14 mouse cellular contexts compared by ENCODE assay signal in genomic region chr5:27767948-27768347, GRCm38 (mm10). TPM values are rescaled to one million over a fixed set of nuclear protein-coding genes. Genes with fewer than 3 reads are reported as not detected.
DNase-seq lines count a peak whose midpoint lies in the region; ATAC-seq and TF ChIP-seq lines count a peak whose summit lies in the region.
"Had no signal": no experiment of that assay in that cellular context is flagged by ENCODE, and none has a peak within 500 bp of the region (broad histone marks: within the 10 kb centered on the region; RNA-seq: fewer than 3 reads in every experiment).

No protein-coding gene starts in this region.

- H3K4me1 ChIP-seq in embryonic facial prominence, embryonic 14.5 days (ENCODE audit: control insufficient read depth, insufficient read depth, low read length), result no peaks in the 10 kb centered on the region
- no peaks in the 10 kb centered on the region for H3K4me1 ChIP-seq in embryonic facial prominence, embryonic 10.5 days
- H3K4me1 ChIP-seq in CH12.LX (ENCODE audit: control insufficient read depth in 1 of 2, insufficient read depth in 2 of 2), result peaks cover 15 to 29% of the 10 kb centered on the region in 2 experiments
- peaks cover 15% of the 10 kb centered on the region for H3K4me1 ChIP-seq in hindbrain, embryonic 10.5 days (replicated peaks)
- H3K4me1 ChIP-seq in midbrain, embryonic 11.5 days (ENCODE audit: control insufficient read depth, insufficient read depth, low read length), result no peaks in the 10 kb centered on the region
- H3K4me1 ChIP-seq in liver, embryonic 11.5 days (replicated peaks; ENCODE audit: control insufficient read depth, insufficient read depth, low read length), result no peaks in the 10 kb centered on the region
- H3K4me1 ChIP-seq: limb, embryonic 12.5 days had no signal

- ATAC-seq in embryonic facial prominence, embryonic 14.5 days (ENCODE audit: low read depth), result no peak
- ATAC-seq in midbrain, embryonic 11.5 days (ENCODE audit: low FRiP score), result peak; percentile 66; the same call in 1 of the 2 replicates
- no peak for ATAC-seq in liver, embryonic 11.5 days (replicated peaks; ENCODE audit: low FRiP score)

- dilution Hi-C loops in CH12.LX (cut with MboI; ENCODE audit: extremely low pct_ligation_motif_present, extremely low pct_unique_long_range_greater_than_20kb, low sequenced_read_pairs), result no loop called here

- no peak for TF ChIP-seq EP300 in CH12.LX (IDR thresholded peaks at IDR 0.05; ENCODE audit: low read length)

- peak; percentile 16 for DNase-seq in embryonic facial prominence, embryonic 14.5 days (ENCODE audit: low spot score)
- no peak for DNase-seq in embryonic facial prominence, embryonic 10.5 days (ENCODE audit: low spot score)
- DNase-seq in CH12.LX (ENCODE audit: extremely low read depth), result no peak
- DNase-seq in hindbrain, embryonic 10.5 days (ENCODE audit: low spot score), result peak; percentile 18
- DNase-seq in midbrain, embryonic 11.5 days (ENCODE audit: low spot score, missing footprints), result no peak
- DNase-seq in liver, embryonic 11.5 days (ENCODE audit: low spot score), result no peak
- DNase-seq in lung, postnatal 4 days, result no peak
- DNase-seq in adrenal gland, adult (ENCODE audit: inconsistent age in 2 of 2, low spot score in 1 of 2), result no peak
- DNase-seq: adrenal gland, adult 2 months; cerebellum, adult 2 months; kidney, adult 8-10 months; lung, postnatal 14 days had no signal

- H3K27me3 ChIP-seq in embryonic facial prominence, embryonic 14.5 days (replicated peaks; ENCODE audit: control insufficient read depth, insufficient read depth, low read length), result no peaks in the 10 kb centered on the region
- H3K27me3 ChIP-seq in embryonic facial prominence, embryonic 10.5 days (replicated peaks; ENCODE audit: low read depth, poor library complexity, severe bottlenecking), result no peaks in the 10 kb centered on the region
- H3K27me3 ChIP-seq in CH12.LX (replicated peaks), result no peaks in the 10 kb centered on the region
- H3K27me3 ChIP-seq in hindbrain, embryonic 10.5 days (ENCODE audit: insufficient read depth, poor library complexity, severe bottlenecking), result no peaks in the 10 kb centered on the region
- no peaks in the 10 kb centered on the region for H3K27me3 ChIP-seq in midbrain, embryonic 11.5 days (ENCODE audit: control insufficient read depth, insufficient read depth, low read length)
- no peaks in the 10 kb centered on the region for H3K27me3 ChIP-seq in liver, embryonic 11.5 days (replicated peaks; ENCODE audit: control insufficient read depth, insufficient read depth, low read length)
- H3K27me3 ChIP-seq: limb, embryonic 12.5 days had no signal

- H3K27ac ChIP-seq in embryonic facial prominence, embryonic 14.5 days (replicated peaks; ENCODE audit: low read depth, low read length), result no peak overlapping the region
- H3K27ac ChIP-seq in embryonic facial prominence, embryonic 10.5 days (replicated peaks), result no peak overlapping the region
- peak overlapping the region; percentile 57; the same call in 1 of the 2 replicates for H3K27ac ChIP-seq in CH12.LX (ENCODE audit: insufficient read depth, low read depth)
- peak overlapping the region; percentile 79 for H3K27ac ChIP-seq in hindbrain, embryonic 10.5 days
- peak overlapping the region; percentile 59; the same call in 1 of the 2 replicates for H3K27ac ChIP-seq in midbrain, embryonic 11.5 days (ENCODE audit: low read depth, low read length)
- no peak overlapping the region for H3K27ac ChIP-seq in liver, embryonic 11.5 days (ENCODE audit: low read depth, low read length)
- H3K27ac ChIP-seq: limb, embryonic 12.5 days had no signal

- TF ChIP-seq POLR2A in CH12.LX (IDR thresholded peaks at IDR 0.05; ENCODE audit: low read depth, low read length), result no peak

- no peaks in the 10 kb centered on the region for H3K9me3 ChIP-seq in embryonic facial prominence, embryonic 14.5 days (ENCODE audit: control insufficient read depth, low read length)
- no peaks in the 10 kb centered on the region for H3K9me3 ChIP-seq in embryonic facial prominence, embryonic 10.5 days
- H3K9me3 ChIP-seq in CH12.LX (replicated peaks; ENCODE audit: low read length), result no peaks in the 10 kb centered on the region
- no peaks in the 10 kb centered on the region for H3K9me3 ChIP-seq in hindbrain, embryonic 10.5 days
- no peaks in the 10 kb centered on the region for H3K9me3 ChIP-seq in midbrain, embryonic 11.5 days (ENCODE audit: control insufficient read depth, low read length)
- H3K9me3 ChIP-seq in liver, embryonic 11.5 days (ENCODE audit: control insufficient read depth, low read length), result no peaks in the 10 kb centered on the region
- H3K9me3 ChIP-seq: G1E; limb, embryonic 12.5 days had no signal

- in situ Hi-C loops in CH12.LX (cut with MboI; ENCODE audit: low pct_ligation_motif_present, low pct_unique_long_range_greater_than_20kb, low sequenced_read_pairs), result no loop called here

- H3K4me2 ChIP-seq in embryonic facial prominence, embryonic 14.5 days (ENCODE audit: low read depth, low read length), result no peak overlapping the region
- 0 out of 2 replicates have a peak overlapping the region, but pooled peaks have one; percentile 3 for H3K4me2 ChIP-seq in CH12.LX (ENCODE audit: insufficient read depth, low read depth, poor library complexity, severe bottlenecking)
- H3K4me2 ChIP-seq in midbrain, embryonic 11.5 days, result no peak overlapping the region
- no peak overlapping the region for H3K4me2 ChIP-seq in liver, embryonic 11.5 days
- H3K4me2 ChIP-seq: limb, embryonic 12.5 days had no signal

- peaks cover 95% of the 10 kb centered on the region for H3K36me3 ChIP-seq in embryonic facial prominence, embryonic 14.5 days (ENCODE audit: control insufficient read depth, insufficient read depth, low read length)
- peaks cover 100% of the 10 kb centered on the region for H3K36me3 ChIP-seq in embryonic facial prominence, embryonic 10.5 days (replicated peaks)
- peaks cover 76 to 98% of the 10 kb centered on the region in 2 experiments for H3K36me3 ChIP-seq in CH12.LX (replicated peaks in 1 of 2; ENCODE audit: control insufficient read depth in 1 of 2, insufficient read depth in 1 of 2, low read length in 1 of 2)
- H3K36me3 ChIP-seq in hindbrain, embryonic 10.5 days, result peaks cover 100% of the 10 kb centered on the region
- peaks cover 32% of the 10 kb centered on the region for H3K36me3 ChIP-seq in midbrain, embryonic 11.5 days (ENCODE audit: control insufficient read depth, insufficient read depth, low read length)
- peaks cover 48% of the 10 kb centered on the region for H3K36me3 ChIP-seq in liver, embryonic 11.5 days (ENCODE audit: control insufficient read depth, insufficient read depth, low read length)

- no peak overlapping the region for H3K4me3 ChIP-seq in embryonic facial prominence, embryonic 14.5 days (ENCODE audit: low read depth, low read length)
- H3K4me3 ChIP-seq in embryonic facial prominence, embryonic 10.5 days, result no peak overlapping the region
- no peak overlapping the region for H3K4me3 ChIP-seq in CH12.LX (replicated peaks in 1 of 3; ENCODE audit: low read depth in 2 of 3, low read length in 2 of 3, poor library complexity in 1 of 3)
- no peak overlapping the region for H3K4me3 ChIP-seq in hindbrain, embryonic 10.5 days
- no peak overlapping the region for H3K4me3 ChIP-seq in midbrain, embryonic 11.5 days (ENCODE audit: low read depth, low read length)
- no peak overlapping the region for H3K4me3 ChIP-seq in liver, embryonic 11.5 days (ENCODE audit: low read depth, low read length)
- H3K4me3 ChIP-seq: limb, embryonic 12.5 days had no signal

- peaks cover 11% of the 10 kb centered on the region for H3K79me2 ChIP-seq in CH12.LX (replicated peaks; ENCODE audit: control insufficient read depth, extremely low read depth, insufficient read depth, poor library complexity, severe bottlenecking)

- no peak overlapping the region for H3K9ac ChIP-seq in embryonic facial prominence, embryonic 14.5 days (ENCODE audit: low read depth, low read length)
- no peak overlapping the region for H3K9ac ChIP-seq in CH12.LX (ENCODE audit: insufficient read depth, low read depth)
- H3K9ac ChIP-seq in midbrain, embryonic 11.5 days (ENCODE audit: low read length), result no peak overlapping the region
- H3K9ac ChIP-seq in liver, embryonic 11.5 days (ENCODE audit: low read depth, low read length), result no peak overlapping the region
- H3K9ac ChIP-seq: limb, embryonic 12.5 days had no signal

- no peak for TF ChIP-seq RAD21 in CH12.LX (IDR thresholded peaks at IDR 0.05; ENCODE audit: low read depth, low read length)

- WGBS in embryonic facial prominence, embryonic 14.5 days, result 83% methylated on average over 5 of the region's 5 CpGs
- WGBS in embryonic facial prominence, embryonic 10.5 days, result 90% methylated on average over 5 of the region's 5 CpGs
- 76% methylated on average over 5 of the region's 5 CpGs for WGBS in hindbrain, embryonic 10.5 days
- 75% methylated on average over 5 of the region's 5 CpGs for WGBS in midbrain, embryonic 11.5 days
- WGBS in liver, embryonic 11.5 days, result 88% methylated on average over 5 of the region's 5 CpGs

- TF ChIP-seq CTCF in CH12.LX (conservative IDR thresholded peaks at IDR 0.05 in 1 of 2, IDR thresholded peaks at IDR 0.05 in 1 of 2; ENCODE audit: low read depth in 2 of 2, low read length in 2 of 2), result no peak

TF ChIP-seq in CH12.LX, 34 proteins besides CTCF, POLR2A, EP300 and RAD21:
- TF ChIP-seq MXI1 (IDR thresholded peaks at IDR 0.05; ENCODE audit: low read depth, low read length) (no peak), JUND (conservative IDR thresholded peaks at IDR 0.05; ENCODE audit: low read depth, low read length) (no peak), USF2 (conservative IDR thresholded peaks at IDR 0.05; ENCODE audit: low read depth, low read length) (no peak), RCOR1 (conservative IDR thresholded peaks at IDR 0.05; ENCODE audit: low read depth, low read length) (no peak), ETS1 (conservative IDR thresholded peaks at IDR 0.05; ENCODE audit: low read depth, low read length) (peak; percentile 17; the same call in 1 of the 2 replicates), SIN3A (IDR thresholded peaks at IDR 0.05; ENCODE audit: low read length) (no peak), BHLHE40 (IDR thresholded peaks at IDR 0.05; ENCODE audit: low read depth, low read length) (peak; percentile 58), POLR2AphosphoS2 (IDR thresholded peaks at IDR 0.05; ENCODE audit: low read depth, low read length) (no peak), ELF1 (IDR thresholded peaks at IDR 0.05; ENCODE audit: low read depth, low read length) (no peak)

RNA-seq across cellular contexts. Expression of gene Paxip1, which starts 23.5 kb away (rescaled TPM):
- 32.6 and 35.6 TPM in 2 replicates for polyA plus RNA-seq in embryonic facial prominence, embryonic 14.5 days (2014; fragmentation: Nextera tagmentation; extraction: Ambion mirVana)
- 57.1 and 63.2 TPM in 2 replicates for polyA plus RNA-seq in embryonic facial prominence, embryonic 10.5 days (2016; fragmentation: Nextera tagmentation; extraction: Ambion mirVana)
- 30.3 and 31.9 TPM in 2 replicates for total RNA-seq in CH12.LX (2012; rRNA removed)
- total RNA-seq in CH12.LX (2014; rRNA removed), result 30.3 and 32.0 TPM in 2 replicates
- polyA plus RNA-seq in CH12.LX (2012; ENCODE audit: insufficient read length, low read depth), result 55.4 and 80.9 TPM in 2 replicates
- 48.7 and 55.6 TPM in 2 replicates for polyA plus RNA-seq in hindbrain, embryonic 10.5 days (2016; fragmentation: Nextera tagmentation; extraction: Ambion mirVana)
- 42.2 and 46.4 TPM in 2 replicates for polyA plus RNA-seq in midbrain, embryonic 11.5 days (2014; fragmentation: Nextera tagmentation; extraction: Ambion mirVana)
- 44.4 and 49.1 TPM in 2 replicates for polyA plus RNA-seq in liver, embryonic 11.5 days (2014; fragmentation: Nextera tagmentation; extraction: Ambion mirVana)

Comparison
In these comparisons a context has a peak if more than half of its experiments do, and no peak if none do; other contexts are left out.
1. DNase-seq: peak in embryonic facial prominence, embryonic 14.5 days (single experiment) and hindbrain, embryonic 10.5 days (single experiment); none in embryonic facial prominence, embryonic 10.5 days (single experiment), CH12.LX (single experiment), midbrain, embryonic 11.5 days (single experiment), liver, embryonic 11.5 days (single experiment), lung, postnatal 4 days (0 of 2) and adrenal gland, adult (0 of 2).
2. H3K27ac ChIP-seq: peak in CH12.LX (single experiment), hindbrain, embryonic 10.5 days (single experiment) and midbrain, embryonic 11.5 days (single experiment); none in embryonic facial prominence, embryonic 14.5 days (single experiment), embryonic facial prominence, embryonic 10.5 days (single experiment) and liver, embryonic 11.5 days (single experiment).